Mouse (Mus musculus): ENCODE data around the gene Dcaf5.

Dcaf5 gene

DNA sequence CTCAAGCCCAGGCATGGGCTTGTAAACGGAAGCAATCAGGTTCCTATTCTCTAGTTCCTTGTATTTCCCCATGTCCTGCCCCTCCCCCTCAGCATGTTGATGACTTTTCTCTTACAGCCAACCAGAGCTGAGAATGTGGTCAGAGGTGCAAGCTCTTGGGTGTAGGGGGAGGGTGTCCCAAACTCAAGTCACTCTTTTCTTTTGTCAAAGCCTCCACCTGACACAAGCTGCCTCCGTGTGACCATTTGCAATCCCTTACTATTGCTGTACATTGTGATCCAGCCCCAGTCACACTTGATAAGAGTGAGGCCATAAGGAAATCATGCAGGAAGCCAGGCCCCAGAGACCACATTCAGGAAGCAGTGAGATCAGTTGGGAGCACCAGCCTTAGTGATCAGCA, 104.8 kb downstream of the Dcaf5 start:
- no peak for DNase-seq (ENCODE audit: low spot score)

- no peak for DNase-seq (ENCODE audit: low spot score)
Observed at GRCm38 (mm10) chr12:80330819-80331218, 105.6 kb downstream of the Dcaf5 start.

DNA sequence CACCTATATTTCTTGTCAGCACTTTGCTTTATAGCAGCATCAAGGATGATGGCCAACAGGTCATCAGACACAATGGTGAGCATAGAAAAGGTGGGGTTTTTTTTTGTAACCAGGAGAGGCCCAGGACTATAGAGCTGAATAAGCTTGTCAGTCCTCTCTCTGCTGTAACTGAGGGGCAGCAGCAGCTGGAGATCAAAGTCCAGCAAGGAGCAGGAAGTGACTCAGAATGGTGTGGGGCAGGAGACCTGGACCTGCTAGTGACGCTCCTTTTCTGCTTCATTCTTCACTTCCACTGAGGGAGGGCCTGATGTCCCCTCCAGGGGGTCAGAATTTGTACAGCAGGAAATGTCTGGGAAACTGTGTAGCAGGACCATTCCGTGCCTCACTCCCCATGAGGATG, 106.8 kb downstream of the Dcaf5 start:
- DNase-seq (ENCODE audit: low spot score) = no peak

DNA sequence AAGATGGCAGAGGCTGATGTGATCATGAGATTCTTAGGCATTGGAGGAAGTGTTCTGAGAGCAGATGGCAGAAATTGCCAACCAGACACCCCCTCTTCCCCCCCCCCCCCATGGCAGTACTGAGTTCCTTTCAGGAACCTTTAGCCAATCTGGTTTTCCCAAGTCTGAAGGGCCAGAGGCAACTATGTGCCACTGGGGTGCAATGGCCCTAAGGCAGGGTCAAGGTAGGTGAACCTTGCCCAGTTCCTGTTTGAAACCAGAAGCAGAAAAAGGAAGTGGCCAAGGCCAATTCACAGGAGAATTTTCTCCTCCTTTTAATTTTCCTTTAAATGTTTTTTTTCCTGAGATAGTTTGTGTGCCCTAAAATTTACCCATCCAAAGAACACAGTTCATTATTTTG, 110.4 kb downstream of the Dcaf5 start:
- DNase-seq (ENCODE audit: low spot score) = no peak

DNA sequence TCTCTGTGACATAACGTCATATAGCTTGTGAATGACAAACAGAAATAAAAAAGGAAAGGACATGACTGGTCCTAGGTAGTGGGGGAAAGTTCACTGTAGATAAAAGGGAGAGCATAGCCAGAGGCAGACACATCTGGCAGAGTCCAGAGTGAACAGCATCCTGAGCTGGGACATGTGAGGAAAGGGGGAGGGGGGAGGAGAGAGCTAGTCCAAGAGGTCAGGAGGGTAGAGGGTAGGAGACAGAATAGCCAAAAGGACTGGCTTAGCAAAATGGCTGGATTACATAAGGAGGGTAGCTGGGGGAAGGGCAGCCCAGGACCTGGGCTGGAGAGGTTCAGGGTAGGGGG, 111.6 kb downstream of the Dcaf5 start:
- DNase-seq (ENCODE audit: low spot score) = no peak

DNA sequence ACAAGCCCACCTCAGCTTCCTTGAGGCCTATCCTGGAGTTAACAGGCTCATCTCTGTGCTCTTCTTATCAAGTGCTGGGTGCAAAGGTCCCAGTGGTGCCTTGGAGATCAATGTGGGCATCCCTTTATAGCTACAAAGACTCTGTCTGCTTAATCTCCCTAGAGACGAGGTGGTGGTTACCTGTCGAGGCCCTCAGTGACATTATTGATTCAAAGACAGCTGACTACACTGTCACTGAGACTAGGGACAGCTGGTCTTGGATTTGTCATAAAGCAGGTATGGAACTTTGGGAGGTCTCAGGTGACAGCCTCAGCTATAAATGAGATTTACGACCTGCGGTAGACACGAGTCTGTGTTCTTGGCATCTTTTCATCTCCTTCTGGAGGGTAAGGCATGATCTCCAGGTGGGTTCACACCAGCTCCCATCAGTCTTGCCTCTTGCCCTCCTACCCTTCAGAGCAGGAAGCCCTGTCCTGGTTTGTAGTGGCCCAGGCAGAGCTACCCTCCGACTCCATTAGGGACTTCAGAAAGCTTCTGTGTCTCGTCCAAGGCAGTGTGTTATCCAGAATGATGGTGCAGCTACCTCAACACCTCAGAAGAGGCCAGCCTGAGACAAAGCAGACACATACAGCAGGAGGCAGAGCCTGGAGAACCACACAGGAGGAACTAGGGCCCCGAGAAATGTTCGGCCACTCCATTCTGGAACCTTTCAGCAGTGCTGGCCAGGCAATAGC, 112.2 kb downstream of the Dcaf5 start:
- DNase-seq (ENCODE audit: low spot score) = no peak

- DNase-seq (ENCODE audit: low spot score) = no peak
Observed at GRCm38 (mm10) chr12:80323371-80324050, 112.9 kb downstream of the Dcaf5 start.

DNA sequence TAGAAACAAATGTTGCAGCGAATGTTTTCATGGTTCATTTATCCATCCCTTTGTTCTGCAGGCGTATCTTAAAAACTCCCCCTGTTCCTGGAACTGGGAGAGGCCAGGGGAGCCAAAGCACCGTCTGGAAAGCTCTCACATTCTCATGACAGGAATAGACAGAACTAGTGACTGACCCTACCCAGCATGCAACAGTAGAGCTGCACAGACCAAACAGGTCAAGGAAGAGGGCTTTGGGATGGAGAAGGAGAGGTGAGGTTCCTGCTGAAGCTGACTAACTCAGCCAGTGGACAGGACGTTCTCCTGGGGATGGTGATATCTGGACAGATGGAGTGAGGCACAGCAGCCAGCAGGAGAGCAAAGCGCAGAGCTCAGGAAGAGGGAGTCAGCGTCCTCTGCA, 113.9 kb downstream of the Dcaf5 start:
- DNase-seq (ENCODE audit: low spot score) = no peak

DNA sequence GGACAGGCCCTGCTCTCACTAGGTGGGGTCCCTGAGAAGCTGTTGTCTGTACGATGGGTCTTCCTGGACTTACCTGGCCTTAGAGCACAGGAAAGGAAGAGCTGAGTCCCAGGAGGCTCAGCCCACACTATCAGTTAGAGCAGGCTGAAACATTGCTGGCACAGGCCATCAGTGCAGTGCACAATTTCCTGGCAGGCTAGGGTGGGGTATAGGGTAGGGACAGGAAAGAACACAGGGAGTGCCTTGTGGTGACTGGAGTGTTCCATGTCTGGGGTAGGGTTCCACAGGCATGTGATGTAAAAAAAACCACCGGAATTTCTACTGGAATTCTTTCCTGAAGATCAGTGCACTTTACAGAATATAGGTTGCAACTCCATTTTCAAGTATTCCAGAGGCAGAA, 117.3 kb downstream of the Dcaf5 start:
- no peak for DNase-seq (ENCODE audit: low spot score)

DNA sequence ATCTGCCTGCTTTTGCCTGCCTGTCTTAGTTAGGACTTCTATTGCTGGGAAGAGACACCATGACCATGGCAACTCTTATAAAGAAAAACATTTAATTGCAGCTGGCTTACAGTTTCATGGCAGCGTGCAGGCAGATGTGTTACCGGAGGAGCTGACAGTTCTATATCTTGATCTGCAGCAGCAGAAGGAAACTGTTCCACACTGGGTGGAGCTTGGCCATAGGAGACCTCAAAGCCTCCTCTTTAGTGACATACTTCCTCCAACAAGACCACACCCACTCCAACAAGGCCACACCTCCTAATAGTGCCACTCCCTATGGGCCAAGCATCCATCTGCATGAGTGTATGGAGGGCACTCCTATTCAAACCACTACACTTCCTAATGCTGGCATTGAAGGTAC, 121.1 kb downstream of the Dcaf5 start:
- no peak for DNase-seq (ENCODE audit: low spot score)

GRCm38 (mm10) chr12:80311959-80312669, 124.3 kb downstream of the Dcaf5 start:
- no peak for DNase-seq (ENCODE audit: low spot score)

DNA sequence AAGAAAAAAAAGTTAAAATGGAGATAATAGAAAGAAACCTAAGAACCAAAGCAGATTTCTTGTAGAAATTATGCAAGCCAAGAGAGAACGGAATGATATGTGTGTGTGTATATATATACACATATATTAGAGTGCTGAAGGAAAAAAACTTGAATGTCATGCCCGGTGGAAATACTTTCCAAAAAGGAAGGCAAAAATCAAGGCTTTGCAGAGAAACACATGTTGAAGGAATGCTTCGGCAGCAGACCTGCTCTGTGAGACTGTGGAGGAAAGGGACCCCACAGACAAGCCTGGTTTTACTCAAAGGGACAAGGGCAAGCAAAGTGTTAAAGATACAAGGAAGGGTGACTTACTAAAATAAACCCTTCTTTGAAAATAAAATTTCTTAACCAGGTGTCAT, 128.8 kb downstream of the Dcaf5 start:
- no peak for DNase-seq (ENCODE audit: low spot score)

- DNase-seq (ENCODE audit: low spot score) = no peak
Observed at GRCm38 (mm10) chr12:80304518-80304917, 131.9 kb downstream of the Dcaf5 start.

GRCm38 (mm10) chr12:80300833-80301456, 135.5 kb downstream of the Dcaf5 start:
- DNase-seq (ENCODE audit: low spot score) = peak; percentile 17

DNA sequence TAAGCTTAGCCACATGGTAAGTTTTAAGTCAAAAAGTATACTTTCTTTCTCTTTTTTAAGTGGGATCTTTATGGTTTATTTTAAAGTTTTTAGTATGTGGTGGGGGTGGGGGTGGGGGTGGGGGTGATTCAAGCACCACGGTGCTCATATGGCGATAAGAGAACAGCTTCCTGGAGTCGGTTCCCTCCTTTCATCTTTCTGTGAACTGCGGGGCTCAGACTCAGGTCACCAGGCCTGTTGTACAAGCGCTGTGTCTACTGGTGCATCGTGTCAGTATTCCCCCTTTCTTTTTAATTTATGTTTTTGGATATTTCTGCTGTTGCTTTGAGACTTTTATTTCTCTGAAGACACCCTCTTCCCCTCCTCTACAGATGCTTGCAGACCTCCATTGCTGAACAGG, 137.7 kb downstream of the Dcaf5 start:
- no peak for DNase-seq (ENCODE audit: low spot score)

DNA sequence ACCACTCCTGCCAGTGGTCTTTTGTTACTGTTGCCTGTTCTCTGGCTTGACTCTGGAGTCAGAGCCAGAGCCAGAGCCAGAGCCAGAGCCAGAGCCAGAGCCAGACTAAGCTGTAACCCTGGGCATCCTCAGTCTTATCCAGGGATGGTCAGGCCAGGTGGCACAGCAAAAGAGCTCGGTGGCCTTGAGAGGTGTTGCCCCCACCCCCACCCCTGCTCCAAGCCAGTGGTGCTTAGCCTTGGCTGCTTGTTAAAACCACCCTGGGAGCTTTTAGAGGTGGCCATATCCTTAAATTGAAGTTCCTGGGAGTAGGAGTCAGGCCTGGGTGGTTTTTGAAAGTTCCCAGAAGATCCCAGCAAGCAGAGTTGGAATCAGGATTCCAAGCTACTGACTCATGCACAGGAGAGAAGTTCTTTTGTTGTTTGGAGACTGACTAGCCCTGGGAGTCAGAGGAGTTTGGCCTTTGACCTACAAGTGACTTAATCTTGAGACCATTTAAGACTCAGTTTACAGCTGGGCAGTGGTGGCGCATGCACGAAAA, 144.4 kb downstream of the Dcaf5 start:
- no peak for DNase-seq (ENCODE audit: low spot score)

DNA sequence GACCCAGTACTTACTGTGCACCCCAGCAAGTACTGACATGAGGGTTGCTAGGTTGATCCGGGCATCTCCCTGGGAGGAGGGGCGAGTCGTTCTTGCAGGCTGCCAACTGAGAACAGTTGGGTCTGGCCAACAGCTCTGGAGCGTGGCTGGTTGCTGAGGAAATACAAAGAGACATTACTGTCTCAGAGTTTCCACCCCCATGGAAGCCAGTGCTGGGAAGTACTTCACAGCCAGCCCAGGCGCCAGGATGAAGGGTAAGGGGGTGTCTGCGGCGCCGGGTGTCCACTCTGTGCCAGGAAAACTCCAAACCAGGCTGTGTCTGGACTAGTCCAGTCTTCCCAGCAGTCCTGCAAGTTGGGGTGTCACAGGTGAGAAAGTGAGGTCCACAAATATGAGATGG, 145.4 kb downstream of the Dcaf5 start:
- no peak for DNase-seq (ENCODE audit: low spot score)

DNA sequence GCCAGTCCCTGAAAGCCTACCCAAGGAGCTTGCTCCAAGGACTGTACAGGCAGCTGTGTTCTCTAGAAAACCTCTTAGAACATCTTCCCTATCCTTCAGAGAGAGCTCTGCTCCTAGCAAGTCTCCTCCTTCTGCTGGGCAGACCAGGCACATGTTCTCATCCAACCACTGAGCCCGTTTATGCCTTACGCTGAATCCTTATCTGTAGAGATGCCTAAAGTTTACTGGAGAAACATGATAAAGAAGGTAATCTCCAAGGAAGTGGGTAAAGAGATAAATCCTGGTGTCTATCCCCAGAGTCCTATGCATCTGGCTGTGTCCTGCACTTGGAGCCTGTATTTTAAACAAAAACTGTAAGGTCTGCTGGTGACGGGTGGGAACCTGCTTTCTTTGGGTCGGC, 145.9 kb downstream of the Dcaf5 start:
- DNase-seq (ENCODE audit: low spot score) = no peak

DNA sequence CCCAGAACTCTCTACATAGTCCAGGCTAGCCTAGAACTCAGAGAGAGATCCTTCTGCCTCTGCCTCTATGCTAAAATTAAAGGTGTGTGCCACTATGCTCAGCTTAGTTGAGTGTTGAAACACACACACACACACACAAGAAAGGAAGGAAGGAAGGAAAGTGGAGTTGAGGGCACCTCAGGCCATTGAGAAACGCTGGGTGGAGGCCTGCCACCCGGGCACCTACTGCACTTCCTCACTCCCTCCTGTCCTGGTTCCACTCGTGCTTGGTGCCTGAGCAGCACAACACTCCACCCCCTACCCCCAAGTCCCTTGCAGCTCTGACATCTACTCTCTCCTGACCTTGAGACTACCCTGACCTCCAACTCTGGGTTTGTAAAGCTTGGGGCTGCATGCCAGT, 146.7 kb downstream of the Dcaf5 start:
- no peak for DNase-seq (ENCODE audit: low spot score)

DNA sequence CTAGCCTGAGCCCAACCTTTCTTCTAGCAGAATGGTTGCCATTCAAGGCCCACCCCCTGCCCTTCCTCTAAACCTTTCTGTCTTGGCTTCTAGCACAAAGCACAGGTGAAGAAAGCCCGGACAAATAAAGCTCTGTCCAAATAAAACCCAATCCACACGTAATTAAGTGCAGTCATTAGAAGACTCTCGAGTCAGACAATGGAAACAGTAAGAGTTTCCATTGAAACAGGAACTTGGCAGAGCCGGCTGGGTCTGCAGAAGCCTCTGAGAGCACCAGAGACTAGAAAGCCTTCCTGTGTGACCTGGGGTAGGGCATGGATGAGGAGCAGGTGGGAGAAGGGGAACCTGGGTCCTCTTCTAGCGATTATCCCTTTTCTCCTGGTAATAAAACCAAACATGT, 150.5 kb downstream of the Dcaf5 start:
- no peak for DNase-seq (ENCODE audit: low spot score)

Measured in ovary, postnatal 36 days (tissue).